Mouse (Mus musculus): Measurements from ENCODE around the gene Sipa1l3.

DNA sequence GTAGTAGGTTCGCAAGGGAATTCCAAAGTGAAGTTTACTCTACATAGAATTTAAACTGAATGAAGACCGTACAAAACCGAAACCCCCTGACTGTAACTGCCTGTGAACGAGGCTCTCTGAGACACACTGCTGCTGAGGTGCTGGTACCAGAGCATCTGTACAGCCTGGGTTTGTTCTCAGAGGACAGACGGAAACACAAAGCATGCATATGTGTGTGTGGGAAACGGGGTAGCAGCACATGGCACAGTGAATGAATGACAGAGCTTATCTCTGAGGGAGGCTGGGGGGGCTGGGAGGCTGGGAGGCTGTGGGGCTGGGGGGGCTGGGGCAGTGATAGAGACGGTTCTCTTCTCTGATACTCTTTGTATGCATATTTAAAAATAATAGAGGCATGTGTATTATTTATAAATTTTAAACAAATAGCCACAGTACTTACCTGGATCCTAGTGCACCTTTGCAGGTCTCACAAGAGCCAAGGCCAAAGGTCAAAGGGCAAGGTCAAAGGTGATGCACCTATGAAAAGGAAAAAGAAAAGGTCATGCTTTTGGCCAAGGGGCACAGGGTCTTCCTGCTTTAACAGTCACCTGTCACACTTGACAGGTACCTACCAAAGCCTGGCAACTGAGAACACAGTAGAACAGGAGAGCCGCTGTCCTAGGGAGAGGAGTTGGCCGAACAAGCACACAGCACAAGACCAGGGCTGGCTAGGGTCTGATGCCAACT, 84.0 kb downstream of the Sipa1l3 start:
- no peak for TF ChIP-seq CTCF (IDR thresholded peaks at IDR 0.05; ENCODE audit: borderline replicate concordance, insufficient read depth, low read depth, low read length)
- no peak for TF ChIP-seq POLR2A (IDR thresholded peaks at IDR 0.05; ENCODE audit: borderline replicate concordance, insufficient read depth, low read length)
